8 mouse cellular contexts compared by ENCODE assay signal in the genomic region with DNA sequence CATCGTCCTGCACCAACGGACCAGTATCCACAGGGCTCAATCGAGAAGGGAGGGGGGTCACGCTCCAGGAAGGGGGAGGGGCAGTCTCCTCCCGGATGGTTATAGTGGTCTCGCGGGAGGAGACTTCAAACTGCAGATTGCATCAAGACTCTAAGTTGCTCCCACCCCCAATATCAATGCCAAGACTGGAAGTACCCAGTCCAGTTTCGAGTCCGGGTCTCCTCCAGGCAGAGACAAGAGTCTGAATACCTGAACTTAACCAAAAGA. TPM values are rescaled to one million over a fixed set of nuclear protein-coding genes. Genes with fewer than 3 reads are reported as not detected.
DNase-seq lines count a peak whose midpoint lies in the region; ATAC-seq and TF ChIP-seq lines count a peak whose summit lies in the region.

A gene (minus strand): TSS at position 74 of the 267 bp plus-strand sequence.

- 0 out of 2 replicates have a peak, but pooled peaks cover 3% of the 10 kb centered on the region for H3K9me3 ChIP-seq in forebrain, embryonic 10.5 days
- no peaks in the 10 kb centered on the region for H3K9me3 ChIP-seq in forebrain, embryonic 14.5 days (replicated peaks; ENCODE audit: control insufficient read depth, low read length)
- H3K9me3 ChIP-seq in lung, embryonic 14.5 days (ENCODE audit: low read depth, low read length) = no peaks in the 10 kb centered on the region
- H3K9me3 ChIP-seq in neural tube, embryonic 15.5 days (replicated peaks) = no peaks in the 10 kb centered on the region

- intact Hi-C loops in left cerebral cortex, postnatal 36 days (cut with DNase I) = loop anchor here (10.0 kb wide), 1 partner anchor 100 kb away; no protein-coding TSS in a partner anchor

- H3K27ac ChIP-seq in forebrain, embryonic 10.5 days = no peak within 1 kb of the TSS
- H3K27ac ChIP-seq in forebrain, embryonic 14.5 days (ENCODE audit: low read depth, low read length) = no peak within 1 kb of the TSS
- H3K27ac ChIP-seq in lung, embryonic 14.5 days (ENCODE audit: low read depth) = no peak within 1 kb of the TSS
- H3K27ac ChIP-seq in neural tube, embryonic 15.5 days (replicated peaks) = no peak within 1 kb of the TSS

- H3K27me3 ChIP-seq in forebrain, embryonic 10.5 days (ENCODE audit: poor library complexity, severe bottlenecking) = peaks cover 82% of the 10 kb centered on the region
- H3K27me3 ChIP-seq in forebrain, embryonic 14.5 days (replicated peaks; ENCODE audit: control insufficient read depth, insufficient read depth, low read length) = peaks cover 64% of the 10 kb centered on the region
- peaks cover 66% of the 10 kb centered on the region for H3K27me3 ChIP-seq in lung, embryonic 14.5 days (ENCODE audit: insufficient read depth, low read length)
- peaks cover 72% of the 10 kb centered on the region for H3K27me3 ChIP-seq in neural tube, embryonic 15.5 days (replicated peaks)

- WGBS in forebrain, embryonic 10.5 days = 7% methylated on average over 9 of the region's 9 CpGs
- WGBS in forebrain, embryonic 14.5 days = 4% methylated on average over 9 of the region's 9 CpGs
- WGBS in lung, embryonic 14.5 days = 6% methylated on average over 9 of the region's 9 CpGs
- 2% methylated on average over 9 of the region's 9 CpGs for WGBS in neural tube, embryonic 15.5 days

- no peak within 1 kb of the TSS for H3K9ac ChIP-seq in forebrain, embryonic 14.5 days (ENCODE audit: low read length)
- no peak within 1 kb of the TSS for H3K9ac ChIP-seq in lung, embryonic 14.5 days
- H3K9ac ChIP-seq in neural tube, embryonic 15.5 days (replicated peaks) = no peak within 1 kb of the TSS

- peaks cover 55% of the 10 kb centered on the region for H3K4me1 ChIP-seq in forebrain, embryonic 10.5 days
- peaks cover 14% of the 10 kb centered on the region for H3K4me1 ChIP-seq in forebrain, embryonic 14.5 days (ENCODE audit: control insufficient read depth, insufficient read depth, low read length)
- no peaks in the 10 kb centered on the region for H3K4me1 ChIP-seq in lung, embryonic 14.5 days (ENCODE audit: insufficient read depth)
- H3K4me1 ChIP-seq in neural tube, embryonic 15.5 days = peaks cover 33% of the 10 kb centered on the region

- no peak for ATAC-seq in forebrain, embryonic 14.5 days
- no peak for ATAC-seq in lung, embryonic 14.5 days (ENCODE audit: insufficient read depth)
- no peak for ATAC-seq in neural tube, embryonic 15.5 days (ENCODE audit: low FRiP score)
- ATAC-seq in granulocyte monocyte progenitor cell, adult 5-6 weeks (replicated peaks; ENCODE audit: poor library complexity, severe bottlenecking) = no peak

- no peak within 1 kb of the TSS for H3K4me2 ChIP-seq in forebrain, embryonic 14.5 days (ENCODE audit: low read length)
- peak within 1 kb of the TSS; percentile 51 for H3K4me2 ChIP-seq in lung, embryonic 14.5 days
- peak within 1 kb of the TSS; percentile 43 for H3K4me2 ChIP-seq in neural tube, embryonic 15.5 days

- H3K4me3 ChIP-seq in forebrain, embryonic 10.5 days = peak within 1 kb of the TSS; percentile 27
- H3K4me3 ChIP-seq in forebrain, embryonic 14.5 days (ENCODE audit: low read depth, low read length) = no peak within 1 kb of the TSS
- H3K4me3 ChIP-seq in lung, embryonic 14.5 days (ENCODE audit: low read depth, low read length) = peak within 1 kb of the TSS; percentile 18
- peak within 1 kb of the TSS; percentile 19 for H3K4me3 ChIP-seq in neural tube, embryonic 15.5 days (replicated peaks)

- no peak for TF ChIP-seq CTCF in lung, embryonic 14.5 days (IDR thresholded peaks at IDR 0.05; ENCODE audit: low read depth)

- DNase-seq in forebrain, embryonic 10.5 days (ENCODE audit: extremely low spot score, low spot score) = no peak
- no peak for DNase-seq in forebrain, embryonic 14.5 days (ENCODE audit: low spot score)
- DNase-seq in lung, embryonic 14.5 days = peak; percentile 33
- DNase-seq in lung, adult 18-20 months = no peak
- DNase-seq in left cerebral cortex, postnatal 36 days (ENCODE audit: low spot score in 2 of 2) = no peak
- no peak for DNase-seq in frontal cortex, postnatal 14 days (ENCODE audit: low spot score in 2 of 2)

- no peaks in the 10 kb centered on the region; the same call in 1 of the 2 replicates for H3K36me3 ChIP-seq in forebrain, embryonic 10.5 days (replicated peaks)
- H3K36me3 ChIP-seq in forebrain, embryonic 14.5 days (ENCODE audit: control insufficient read depth, insufficient read depth, low read length) = no peaks in the 10 kb centered on the region
- H3K36me3 ChIP-seq in lung, embryonic 14.5 days (ENCODE audit: insufficient read depth) = no peaks in the 10 kb centered on the region
- H3K36me3 ChIP-seq in neural tube, embryonic 15.5 days = no peaks in the 10 kb centered on the region

RNA-seq across cellular contexts. Expression of the gene that starts here (rescaled TPM):
- 0.55 and 0.60 TPM in 2 replicates for polyA plus RNA-seq in forebrain, embryonic 10.5 days (2016; fragmentation: Nextera tagmentation; extraction: Ambion mirVana)
- polyA plus RNA-seq in forebrain, embryonic 14.5 days (2014; fragmentation: Nextera tagmentation; extraction: Ambion mirVana) = 0.45 and 1.1 TPM in 2 replicates
- polyA plus RNA-seq in lung, embryonic 14.5 days (2014; fragmentation: Nextera tagmentation; extraction: Ambion mirVana) = 2.2 and 2.3 TPM in 2 replicates
- 10 to 100 TPM; 23.8 to 30.8 TPM for total RNA-seq in left cerebral cortex, postnatal 36 days (2021)
- 6.8 TPM in 2 replicates for polyA plus RNA-seq in neural tube, embryonic 15.5 days (2015; fragmentation: Nextera tagmentation; extraction: Ambion mirVana)
- total RNA-seq in granulocyte monocyte progenitor cell, adult 5-6 weeks (2014; fragmentation: Nextera tagmentation) = 3.0 TPM in 1 of 2 replicates, not detected in the other
- 2.8 and 4.5 TPM in 2 replicates for total RNA-seq in granulocyte monocyte progenitor cell, adult 5-6 weeks (2017)

Comparison
In these comparisons a context has a peak if more than half of its experiments do, and no peak if none do; other contexts are left out.
1. RNA of the gene that starts here (total RNA-seq): 23.8 to 30.8 TPM in left cerebral cortex, postnatal 36 days; 2.8 to 4.5 TPM in granulocyte monocyte progenitor cell, adult 5-6 weeks; every median in the first group is over 4 times any median in the second.